Mouse (Mus musculus): ENCODE data around the gene Tango2. TPM values are rescaled to one million over a fixed set of nuclear protein-coding genes. Genes with fewer than 3 reads are reported as not detected.

The Tango2 gene
- polyA plus RNA-seq, 1 experiment from 2014 or later, result 50.5 TPM

GRCm38 (mm10) chr16:18388583-18389435 is 40.9 kb upstream of the Tango2 start:
- no peak for ATAC-seq (ENCODE audit: low FRiP score)
- WGBS, result 73% methylated on average over 14 of the region's 14 CpGs
- H3K36me3 ChIP-seq, result no peaks in the 10 kb centered on the region
- 0 out of 2 replicates have a peak overlapping the region, but pooled peaks have one; percentile 4 for H3K9ac ChIP-seq
- H3K9me3 ChIP-seq (replicated peaks), result no peaks in the 10 kb centered on the region
- H3K4me2 ChIP-seq (replicated peaks), result 0 out of 2 replicates have a peak overlapping the region, but pooled peaks have one; percentile 0
- peaks cover 73% of the 10 kb centered on the region for H3K4me1 ChIP-seq
- no peaks in the 10 kb centered on the region for H3K27me3 ChIP-seq
- H3K4me3 ChIP-seq, result no peak overlapping the region
- peak overlapping the region; percentile 81 for H3K27ac ChIP-seq

DNA sequence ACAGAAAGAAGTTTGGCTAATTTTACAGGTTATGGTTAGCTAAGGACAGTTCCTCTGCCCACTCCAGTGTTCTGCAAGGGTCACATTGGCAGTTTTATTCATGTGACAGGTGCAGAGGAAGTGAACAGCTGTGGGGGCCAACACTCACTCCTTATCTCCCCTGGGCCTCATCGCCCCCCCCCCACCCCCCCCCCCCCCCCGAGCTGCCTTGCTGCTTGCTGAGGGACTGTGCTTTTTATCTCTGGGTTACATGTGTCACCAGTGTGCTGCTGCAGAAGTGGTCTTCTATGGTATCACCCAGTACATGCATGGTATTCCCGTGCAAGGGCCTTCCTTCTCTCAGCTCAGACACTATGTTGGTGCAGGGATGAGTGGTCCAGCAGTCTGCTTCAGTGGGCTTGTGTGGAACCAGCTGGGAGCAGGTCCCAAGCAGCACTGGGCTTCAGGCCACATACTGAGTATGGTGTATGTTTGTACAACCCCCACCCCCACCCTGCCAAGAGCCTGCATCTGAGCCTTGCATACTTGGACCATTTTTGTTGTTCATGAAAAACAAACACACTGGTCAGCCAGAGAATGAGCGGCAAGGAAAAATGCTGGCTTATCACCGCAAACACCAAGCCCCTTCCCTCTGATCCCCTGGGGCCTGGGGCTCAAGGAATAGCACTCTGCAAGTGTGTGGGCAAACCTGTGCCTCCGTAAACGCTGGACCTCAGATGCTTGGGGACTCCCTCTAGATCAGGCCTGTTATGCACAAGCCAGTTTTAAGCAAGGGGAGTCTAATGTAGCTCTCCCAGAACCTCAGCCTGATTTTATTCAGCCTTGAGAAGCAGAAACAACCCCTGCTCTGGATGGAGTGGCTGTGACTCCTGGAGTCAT is 40.0 kb upstream of the Tango2 start:
- H3K9ac ChIP-seq, result peak overlapping the region; percentile 39
- WGBS, result 32% methylated on average over 6 of the region's 7 CpGs
- H3K36me3 ChIP-seq, result no peaks in the 10 kb centered on the region
- no peak for ATAC-seq (ENCODE audit: low FRiP score)
- H3K4me1 ChIP-seq, result peaks cover 74% of the 10 kb centered on the region
- H3K9me3 ChIP-seq (replicated peaks), result no peaks in the 10 kb centered on the region
- peak overlapping the region; percentile 81 for H3K27ac ChIP-seq
- 0 out of 2 replicates have a peak overlapping the region, but pooled peaks have one; percentile 0 for H3K4me2 ChIP-seq (replicated peaks)
- H3K4me3 ChIP-seq, result no peak overlapping the region
- no peaks in the 10 kb centered on the region for H3K27me3 ChIP-seq

- H3K27ac ChIP-seq, result no peak overlapping the region
- peaks cover 79% of the 10 kb centered on the region for H3K4me1 ChIP-seq
- 41% methylated on average over 3 of the region's 3 CpGs for WGBS
- H3K27me3 ChIP-seq, result no peaks in the 10 kb centered on the region
- no peaks in the 10 kb centered on the region for H3K36me3 ChIP-seq
- no peaks in the 10 kb centered on the region for H3K9me3 ChIP-seq (replicated peaks)
- no peak overlapping the region for H3K4me3 ChIP-seq
- H3K9ac ChIP-seq, result 0 out of 2 replicates have a peak overlapping the region, but pooled peaks have one; percentile 39
- no peak overlapping the region for H3K4me2 ChIP-seq (replicated peaks)
- ATAC-seq (ENCODE audit: low FRiP score), result no peak
Observed at GRCm38 (mm10) chr16:18386972-18387371, 39.1 kb upstream of the Tango2 start.

GRCm38 (mm10) chr16:18386451-18386850 is 38.5 kb upstream of the Tango2 start:
- Histone ChIP-seq H3K9me3 (replicated peaks) (no peaks in the 10 kb centered on the region), H3K4me2 (replicated peaks) (no peak overlapping the region), H3K36me3 (no peaks in the 10 kb centered on the region), H3K4me3 (no peak overlapping the region), H3K27ac (no peak overlapping the region), H3K27me3 (no peaks in the 10 kb centered on the region), H3K4me1 (peaks cover 81% of the 10 kb centered on the region), H3K9ac (no peak overlapping the region)
- WGBS, result 83% methylated on average over 7 of the region's 7 CpGs
- ATAC-seq (ENCODE audit: low FRiP score), result no peak

GRCm38 (mm10) chr16:18385411-18385810 is 37.5 kb upstream of the Tango2 start:
- 62% methylated on average over 5 of the region's 5 CpGs for WGBS
- no peaks in the 10 kb centered on the region for H3K36me3 ChIP-seq
- H3K4me1 ChIP-seq, result peaks cover 91% of the 10 kb centered on the region
- no peaks in the 10 kb centered on the region for H3K27me3 ChIP-seq
- H3K4me3 ChIP-seq, result no peak overlapping the region
- H3K9me3 ChIP-seq (replicated peaks), result no peaks in the 10 kb centered on the region
- H3K4me2 ChIP-seq (replicated peaks), result no peak overlapping the region
- H3K9ac ChIP-seq, result no peak overlapping the region
- no peak for ATAC-seq (ENCODE audit: low FRiP score)
- no peak overlapping the region for H3K27ac ChIP-seq

DNA sequence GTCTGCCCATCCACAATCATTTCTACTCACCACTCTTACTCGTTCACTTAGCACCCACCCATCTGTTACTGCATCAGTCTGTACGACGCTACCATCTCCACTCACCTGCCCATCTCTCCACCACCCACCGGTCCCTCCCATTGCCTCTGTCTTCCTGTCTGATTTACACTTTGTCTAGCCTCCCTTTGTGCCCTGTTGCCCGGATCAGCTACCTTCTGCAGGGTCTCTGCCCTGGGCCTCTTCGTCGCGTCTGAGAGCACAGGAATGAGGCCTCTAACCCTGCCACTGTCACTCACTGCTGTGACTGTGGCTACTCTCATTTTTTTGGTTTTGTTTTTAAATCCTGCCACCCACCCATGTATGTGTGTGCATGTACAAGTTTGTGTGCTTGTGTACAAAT is 36.8 kb upstream of the Tango2 start:
- no peaks in the 10 kb centered on the region for H3K9me3 ChIP-seq (replicated peaks)
- no peaks in the 10 kb centered on the region for H3K36me3 ChIP-seq
- H3K4me2 ChIP-seq (replicated peaks), result no peak overlapping the region
- no peaks in the 10 kb centered on the region for H3K27me3 ChIP-seq
- H3K4me1 ChIP-seq, result peaks cover 96% of the 10 kb centered on the region
- no peak overlapping the region; the same call in 1 of the 2 replicates for H3K27ac ChIP-seq
- ATAC-seq (ENCODE audit: low FRiP score), result no peak
- 52% methylated on average over 8 of the region's 8 CpGs for WGBS
- no peak overlapping the region for H3K9ac ChIP-seq
- no peak overlapping the region for H3K4me3 ChIP-seq

DNA sequence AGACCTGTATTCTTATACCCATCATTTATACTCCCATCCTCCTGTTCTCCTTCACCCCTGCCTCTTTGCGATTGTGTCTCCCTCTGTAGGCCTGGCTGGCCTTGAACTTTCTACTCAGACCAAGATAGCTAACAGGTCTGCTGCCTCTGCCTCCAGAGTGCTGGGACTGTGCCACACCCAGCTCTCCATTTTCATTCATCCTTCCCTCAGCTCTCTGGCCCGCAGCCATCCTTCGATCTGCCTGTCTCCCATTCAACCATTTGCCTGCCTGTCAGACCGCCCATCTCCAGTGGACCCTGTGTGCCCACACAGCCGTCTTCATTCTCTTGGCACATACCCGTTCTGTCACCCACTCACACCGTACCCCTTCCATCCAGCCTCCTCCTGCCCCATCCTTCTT is 36.3 kb upstream of the Tango2 start:
- H3K4me2 ChIP-seq (replicated peaks), result no peak overlapping the region
- 62% methylated on average over 7 of the region's 7 CpGs for WGBS
- H3K9ac ChIP-seq, result no peak overlapping the region

GRCm38 (mm10) chr16:18383756-18384155 is 35.9 kb upstream of the Tango2 start:
- no peaks in the 10 kb centered on the region for H3K9me3 ChIP-seq (replicated peaks)
- ATAC-seq (ENCODE audit: low FRiP score), result no peak
- H3K27ac ChIP-seq, result peak overlapping the region; percentile 31; the same call in 1 of the 2 replicates
- no peak overlapping the region for H3K9ac ChIP-seq
- no peaks in the 10 kb centered on the region for H3K27me3 ChIP-seq
- H3K36me3 ChIP-seq, result no peaks in the 10 kb centered on the region
- 9% methylated on average over 3 of the region's 3 CpGs for WGBS
- peaks cover 96% of the 10 kb centered on the region for H3K4me1 ChIP-seq
- no peak overlapping the region for H3K4me3 ChIP-seq
- no peak overlapping the region for H3K4me2 ChIP-seq (replicated peaks)

More for the DNA sequence above, 36.3 kb upstream of the Tango2 start:
- no peak overlapping the region for H3K4me3 ChIP-seq
- H3K27ac ChIP-seq, result 0 out of 2 replicates have a peak overlapping the region, but pooled peaks have one; percentile 31
- H3K4me1 ChIP-seq, result peaks cover 96% of the 10 kb centered on the region
- H3K9me3 ChIP-seq (replicated peaks), result no peaks in the 10 kb centered on the region
- no peaks in the 10 kb centered on the region for H3K27me3 ChIP-seq
- H3K36me3 ChIP-seq, result no peaks in the 10 kb centered on the region
- ATAC-seq (ENCODE audit: low FRiP score), result no peak

DNA sequence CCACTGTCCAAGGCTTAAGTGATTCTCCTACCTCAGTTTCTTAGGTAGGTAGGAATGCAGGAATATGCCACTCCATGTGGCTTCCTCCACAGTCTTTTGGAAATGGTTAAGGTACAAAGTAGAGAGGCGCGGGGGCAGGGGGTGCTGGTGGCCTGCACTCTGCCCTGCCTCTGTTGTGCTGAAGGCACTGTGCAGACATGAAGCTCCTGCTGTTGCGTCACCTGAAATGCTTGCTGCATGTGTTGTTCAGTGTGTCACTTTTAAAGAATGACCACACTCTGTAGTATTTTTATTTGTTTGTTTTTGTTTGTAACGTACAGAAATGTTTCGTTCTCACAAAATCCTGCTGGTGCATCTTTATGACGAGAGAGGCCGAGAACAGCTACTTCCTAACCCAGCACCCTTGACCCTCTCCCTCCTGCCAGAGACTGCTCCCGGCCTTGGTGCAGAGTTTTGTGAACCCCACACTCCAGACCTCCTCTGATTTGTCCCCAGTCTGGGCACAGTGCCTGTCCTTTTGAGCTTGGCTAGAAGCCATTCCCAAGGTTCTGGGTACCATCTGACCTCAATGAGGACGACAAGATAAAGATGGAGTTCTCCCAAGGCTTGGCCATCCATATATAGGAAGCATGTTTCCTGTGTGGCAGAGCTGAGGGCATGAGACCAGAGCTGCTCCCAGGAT is 35.3 kb upstream of the Tango2 start:
- H3K27ac ChIP-seq, result peak overlapping the region; percentile 31; the same call in 1 of the 2 replicates
- H3K4me3 ChIP-seq, result no peak overlapping the region
- no peak for ATAC-seq (ENCODE audit: low FRiP score)
- no peaks in the 10 kb centered on the region for H3K36me3 ChIP-seq
- H3K9ac ChIP-seq, result no peak overlapping the region
- WGBS, result 77% methylated on average over 9 of the region's 9 CpGs
- no peaks in the 10 kb centered on the region for H3K9me3 ChIP-seq (replicated peaks)
- H3K4me2 ChIP-seq (replicated peaks), result no peak overlapping the region
- H3K27me3 ChIP-seq, result no peaks in the 10 kb centered on the region
- peaks cover 95% of the 10 kb centered on the region for H3K4me1 ChIP-seq

- Histone ChIP-seq H3K9ac (no peak overlapping the region), H3K4me3 (no peak overlapping the region), H3K36me3 (no peaks in the 10 kb centered on the region), H3K9me3 (replicated peaks) (no peaks in the 10 kb centered on the region), H3K27ac (peak overlapping the region; percentile 87), H3K4me1 (peaks cover 93% of the 10 kb centered on the region), H3K4me2 (replicated peaks) (0 out of 2 replicates have a peak overlapping the region, but pooled peaks have one; percentile 1), H3K27me3 (no peaks in the 10 kb centered on the region)
- WGBS, result 41% methylated on average over 6 of the region's 6 CpGs
- ATAC-seq (ENCODE audit: low FRiP score), result peak; percentile 54
Observed at GRCm38 (mm10) chr16:18381621-18382258, 33.8 kb upstream of the Tango2 start.

DNA sequence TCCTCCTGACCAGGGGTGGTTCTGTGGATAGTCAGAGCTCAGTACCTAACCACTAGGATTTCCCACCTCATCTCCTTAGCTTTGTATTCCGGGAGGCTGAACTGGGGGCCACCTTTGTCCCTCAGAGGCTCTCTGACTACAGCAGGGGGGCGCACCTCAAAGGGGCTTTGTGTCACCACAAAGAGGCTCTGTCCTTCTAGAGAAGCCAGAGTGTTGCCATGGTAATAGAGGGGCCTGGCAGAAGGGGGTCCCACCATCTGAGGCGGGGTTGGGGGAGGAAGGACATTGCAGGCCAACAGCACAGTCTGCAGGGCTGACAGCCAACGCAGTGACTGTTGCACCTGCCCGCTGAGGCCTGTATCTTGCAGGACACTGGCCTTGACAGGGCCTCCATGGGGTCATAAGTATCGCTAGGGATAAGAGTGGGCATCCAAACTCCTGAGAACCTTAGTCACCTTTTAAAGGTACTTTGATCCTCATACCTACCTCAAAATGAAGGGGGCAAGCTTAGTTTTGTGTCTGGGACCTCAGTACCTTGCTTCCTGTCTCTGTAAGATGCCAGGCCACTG is 32.7 kb upstream of the Tango2 start:
- Histone ChIP-seq H3K27ac (peak overlapping the region; percentile 87), H3K4me2 (replicated peaks) (no peak overlapping the region), H3K9me3 (replicated peaks) (no peaks in the 10 kb centered on the region), H3K27me3 (no peaks in the 10 kb centered on the region), H3K9ac (no peak overlapping the region; the same call in 1 of the 2 replicates), H3K4me1 (peaks cover 85% of the 10 kb centered on the region), H3K36me3 (no peaks in the 10 kb centered on the region), H3K4me3 (no peak overlapping the region)
- WGBS, result 18% methylated on average over 6 of the region's 6 CpGs
- ATAC-seq (ENCODE audit: low FRiP score), result peak; percentile 77
